Mouse (Mus musculus) liver, embryonic 14.5 days (tissue): Measurements from ENCODE around the gene Dnah17.

ENCODE experiments used
- CTCF ChIP-seq: IDR thresholded peaks from 2 replicates; pipeline ENCODE4 v1.5.1; 2016; ENCODE audit warnings: antibody characterized with exemption, low read depth, control low read depth
- EP300 ChIP-seq: IDR thresholded peaks from 2 replicates; pipeline ENCODE4 v1.6.1; 2016; ENCODE audit warnings: antibody characterized with exemption, low read depth

DNA sequence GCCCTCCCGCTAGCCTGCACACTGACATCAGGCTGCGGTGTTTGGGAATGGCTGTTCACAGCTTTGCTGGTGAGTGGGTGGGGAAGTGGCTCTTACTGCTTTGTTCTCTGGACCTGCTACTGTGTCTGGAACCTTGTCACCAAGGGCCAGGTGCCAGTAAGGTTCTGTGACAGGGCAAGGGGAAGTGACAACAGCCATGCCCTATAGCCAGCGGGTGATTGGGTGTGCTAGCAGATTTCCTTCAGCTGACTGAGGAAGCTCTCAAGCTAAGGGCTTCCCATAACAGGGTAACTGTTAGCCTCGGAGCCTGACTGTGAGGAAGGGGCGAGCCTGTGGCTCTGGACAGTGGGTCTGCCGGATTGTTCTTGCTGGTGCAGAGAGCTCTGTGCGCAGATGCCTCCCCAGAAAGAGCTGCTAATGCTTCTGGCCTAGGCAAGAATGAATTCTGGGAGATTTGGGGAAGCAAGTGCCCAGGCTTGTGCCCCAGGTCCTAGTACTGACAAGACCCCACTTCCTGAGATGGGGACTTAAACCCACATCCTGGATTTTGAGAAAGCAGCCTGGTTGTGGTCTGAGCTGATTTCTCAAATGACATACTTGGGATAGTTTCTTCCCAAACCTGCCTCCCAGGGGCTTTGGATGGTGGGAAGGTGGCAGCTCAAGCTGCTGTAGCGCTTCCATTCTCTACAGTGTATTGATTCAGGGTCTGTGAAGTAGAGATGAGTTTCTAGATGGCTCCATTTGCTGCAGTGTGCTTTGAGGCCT lies 114.9 kb downstream of the Dnah17 start:
- TF ChIP-seq CTCF, result no peak
- TF ChIP-seq EP300, result no peak
